Comparison of ENCODE assay signal across 8 mouse cellular contexts in the genomic region with DNA sequence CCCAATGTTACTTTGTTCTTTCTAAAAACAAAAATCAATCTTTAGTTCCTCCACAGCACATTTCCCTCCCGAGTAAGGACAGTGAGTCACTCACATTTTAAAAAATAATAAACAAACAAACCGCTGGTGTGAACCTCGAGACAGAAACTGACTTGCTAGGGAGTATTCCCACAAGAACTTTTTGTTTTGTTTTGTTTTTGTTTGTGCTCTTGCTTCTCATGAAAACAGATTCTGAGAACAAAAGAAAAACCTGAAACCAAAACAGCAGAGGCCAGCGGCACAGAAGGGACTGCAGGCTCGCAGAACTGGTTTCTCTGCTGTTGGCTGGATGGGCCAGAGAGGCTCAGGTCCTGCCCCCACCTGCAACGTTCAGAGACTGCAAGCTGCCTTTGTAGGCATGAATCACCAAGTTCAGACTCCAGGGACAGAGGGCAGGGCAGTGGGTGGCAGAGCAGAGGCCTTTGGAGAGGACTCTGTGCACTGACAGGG.
DNase-seq lines count a peak whose midpoint lies in the region; ATAC-seq and TF ChIP-seq lines count a peak whose summit lies in the region.

No protein-coding gene starts in this region.

- H3K4me1 ChIP-seq in forebrain, embryonic 16.5 days (replicated peaks; ENCODE audit: control insufficient read depth, insufficient read depth, low read length), result peaks cover 30% of the 10 kb centered on the region
- H3K4me1 ChIP-seq in lung, postnatal 0 days (ENCODE audit: insufficient read depth, low read depth, low read length), result peaks cover 18% of the 10 kb centered on the region; the same call in 1 of the 2 replicates

- no peaks in the 10 kb centered on the region for H3K9me3 ChIP-seq in forebrain, embryonic 16.5 days (ENCODE audit: control insufficient read depth, low read length)
- no peaks in the 10 kb centered on the region for H3K9me3 ChIP-seq in lung, postnatal 0 days (ENCODE audit: low read length)

- ATAC-seq in forebrain, embryonic 16.5 days, result no peak
- ATAC-seq in lung, postnatal 0 days, result peak; percentile 89
- no peak for ATAC-seq in erythroblast, adult 5-6 weeks (replicated peaks; ENCODE audit: low FRiP score, poor library complexity, severe bottlenecking)

- no peak overlapping the region for H3K4me3 ChIP-seq in forebrain, embryonic 16.5 days (replicated peaks; ENCODE audit: low read length)
- no peak overlapping the region for H3K4me3 ChIP-seq in lung, postnatal 0 days (ENCODE audit: low read depth, low read length)

- H3K27ac ChIP-seq in forebrain, embryonic 16.5 days (ENCODE audit: low read length), result peak overlapping the region; percentile 20; the same call in 1 of the 2 replicates
- peak overlapping the region; percentile 78 for H3K27ac ChIP-seq in lung, postnatal 0 days (ENCODE audit: low read length)

- no peaks in the 10 kb centered on the region for H3K36me3 ChIP-seq in forebrain, embryonic 16.5 days (ENCODE audit: control insufficient read depth, insufficient read depth)
- 0 out of 2 replicates have a peak, but pooled peaks cover 4% of the 10 kb centered on the region for H3K36me3 ChIP-seq in lung, postnatal 0 days (ENCODE audit: insufficient read depth, low read length)

- H3K4me2 ChIP-seq in forebrain, embryonic 16.5 days (ENCODE audit: low read length), result no peak overlapping the region
- H3K4me2 ChIP-seq in lung, postnatal 0 days (replicated peaks; ENCODE audit: low read depth, low read length), result peak overlapping the region; percentile 25

- peak; percentile 42 for TF ChIP-seq CTCF in lung, postnatal 0 days (IDR thresholded peaks at IDR 0.05)

- intact Hi-C loops in heart, postnatal 25 days (cut with DNase I), result no loop called here

- H3K27me3 ChIP-seq in forebrain, embryonic 16.5 days (replicated peaks; ENCODE audit: control insufficient read depth, insufficient read depth, low read length), result 0 out of 2 replicates have a peak, but pooled peaks cover 2% of the 10 kb centered on the region
- H3K27me3 ChIP-seq in lung, postnatal 0 days (replicated peaks; ENCODE audit: insufficient read depth, low read length), result no peaks in the 10 kb centered on the region

- no peak overlapping the region for H3K9ac ChIP-seq in forebrain, embryonic 16.5 days (replicated peaks; ENCODE audit: low read depth, low read length)
- H3K9ac ChIP-seq in lung, postnatal 0 days (replicated peaks; ENCODE audit: low read depth), result no peak overlapping the region

- no peak for TF ChIP-seq EP300 in lung, postnatal 0 days (IDR thresholded peaks at IDR 0.05)

- 25% methylated on average over 6 of the region's 6 CpGs for WGBS in forebrain, embryonic 16.5 days
- 6% methylated on average over 6 of the region's 6 CpGs for WGBS in lung, postnatal 0 days

- peak; percentile 89 for DNase-seq in heart, adult 11 months
- no peak for DNase-seq in heart, postnatal 25 days (ENCODE audit: low spot score)
- peak; percentile 30 for DNase-seq in kidney, adult 18-20 months
- peak; percentile 80 for DNase-seq in lung, postnatal 0 days (ENCODE audit: low spot score)
- peak; percentile 44 for DNase-seq in urinary bladder, adult 2 months (ENCODE audit: low spot score)
- no peak for DNase-seq in right cerebral cortex, postnatal 14 days

Comparison
In these comparisons a context has a peak if more than half of its experiments do, and no peak if none do; other contexts are left out.
1. DNase-seq: peak in heart, adult 11 months (single experiment), kidney, adult 18-20 months (single experiment), lung, postnatal 0 days (single experiment) and urinary bladder, adult 2 months (single experiment); none in heart, postnatal 25 days (single experiment) and right cerebral cortex, postnatal 14 days (single experiment).